Mouse (Mus musculus) midbrain, embryonic 14.5 days (tissue): ENCODE measurements around the gene Cdk14. TPM values are rescaled to one million over a fixed set of nuclear protein-coding genes. Genes with fewer than 3 reads are reported as not detected.

Experiments used
- ATAC-seq: fragments of 200-750 bp; cut with Nextera tagmentation; 2 replicates; pipeline ENCODE4 v1.8.0; 2017; ENCODE audit warnings: moderate number of reproducible peaks, moderate library complexity; ENCODE audit not compliant: low FRiP score, low TSS enrichment
- DNase-seq: peaks from one replicate; pipeline ENCODE4 v3.0.0-alpha.2; 2015
- H3K27ac ChIP-seq: fragments of 300-500 bp; sonication (generic); replicated peaks from 2 replicates; pipeline ENCODE4 v1.5.1; 2014; ENCODE audit warnings: mild to moderate bottlenecking, low read depth, low read length, moderate library complexity
- H3K27me3 ChIP-seq: fragments of 300-500 bp; sonication (generic); 2 replicates; pipeline ENCODE4 v1.6.1; 2014; ENCODE audit warnings: low read length, control low read depth, mixed read lengths; ENCODE audit not compliant: control insufficient read depth, insufficient read depth
- H3K36me3 ChIP-seq: fragments of 300-500 bp; sonication (generic); 2 replicates; pipeline ENCODE4 v1.6.1; 2014; ENCODE audit warnings: low read length, control low read depth; ENCODE audit not compliant: control insufficient read depth, insufficient read depth
- H3K4me1 ChIP-seq: fragments of 300-500 bp; sonication (generic); 2 replicates; pipeline ENCODE4 v1.6.1; 2014; ENCODE audit warnings: mild to moderate bottlenecking, antibody characterized with exemption, low read length, control low read depth; ENCODE audit not compliant: control insufficient read depth, insufficient read depth
- H3K4me2 ChIP-seq: fragments of 300-500 bp; sonication (generic); 2 replicates; pipeline ENCODE4 v1.6.1; 2014; ENCODE audit warnings: mild to moderate bottlenecking, low read length, moderate library complexity
- H3K4me3 ChIP-seq: fragments of 300-500 bp; sonication (generic); replicated peaks from 2 replicates; pipeline ENCODE4 v1.5.1; 2014; ENCODE audit warnings: low read depth, low read length
- H3K9ac ChIP-seq: fragments of 300-500 bp; sonication (generic); replicated peaks from 2 replicates; pipeline ENCODE4 v1.6.1; 2014; ENCODE audit warnings: mild to moderate bottlenecking, low read length, moderate library complexity
- H3K9me3 ChIP-seq: fragments of 300-500 bp; sonication (generic); 2 replicates; pipeline ENCODE4 v1.6.1; 2016; ENCODE audit warnings: low read length, control low read depth, mixed read lengths; ENCODE audit not compliant: control insufficient read depth
- WGBS: fragments of 180-500 bp; shearing (Covaris S2); extraction: QIAGEN DNeasy Blood & Tissue Kit; methylation state at CpG from one replicate; pipeline ENCODE4 v1.1.7; 2014; 5-methylcytosine and 5-hydroxymethylcytosine counted together
- polyA plus RNA-seq: library from polyadenylated mRNA; unstranded; fragments of >200 nt; fragmentation: Nextera tagmentation; extraction: Ambion mirVana; gene quantifications from 2 replicates; pipeline ENCODE4 v1.2.1, GENCODE M21; 2014

Gene Cdk14
- polyA plus RNA-seq, 1 experiment from 2014 or later, result 54.0 TPM

GRCm38 (mm10) chr5:5313195-5313760, 106.8 kb downstream of the Cdk14 start:
- DNase-seq, result no peak

DNA sequence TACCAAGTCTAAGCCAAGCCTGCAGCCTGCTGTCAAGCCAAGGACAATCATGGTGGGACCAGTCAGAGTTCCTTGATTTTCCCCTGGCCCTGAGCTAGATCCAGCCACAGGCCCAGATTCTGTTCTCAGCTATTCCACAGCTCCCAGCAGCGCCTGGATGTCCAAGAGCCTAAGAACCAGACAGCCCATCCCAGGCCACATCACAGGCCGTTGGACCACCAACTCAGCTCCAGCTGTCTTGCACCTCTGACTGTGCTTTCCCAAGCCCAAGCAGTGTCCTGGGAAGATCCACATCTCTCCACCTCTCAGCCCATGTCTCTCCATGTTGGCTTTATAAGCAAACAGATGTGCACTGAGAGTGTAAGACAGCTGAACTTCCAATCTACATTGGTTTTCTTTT, 114.8 kb downstream of the Cdk14 start:
- no peak overlapping the region for H3K27ac ChIP-seq
- H3K9me3 ChIP-seq, result no peaks in the 10 kb centered on the region
- H3K36me3 ChIP-seq, result no peaks in the 10 kb centered on the region
- no peaks in the 10 kb centered on the region for H3K4me1 ChIP-seq
- no peak overlapping the region for H3K4me3 ChIP-seq
- DNase-seq, result no peak
- H3K27me3 ChIP-seq, result no peaks in the 10 kb centered on the region
- no peak overlapping the region for H3K9ac ChIP-seq
- ATAC-seq, result no peak
- 87% methylated on average over 2 of the region's 2 CpGs for WGBS
- no peak overlapping the region for H3K4me2 ChIP-seq

More at GRCm38 (mm10) chr5:5313195-5313760, 106.8 kb downstream of the Cdk14 start:
- no peak overlapping the region for H3K9ac ChIP-seq
- no peak overlapping the region for H3K4me3 ChIP-seq
- WGBS, result 73% methylated on average over 9 of the region's 9 CpGs
- H3K36me3 ChIP-seq, result no peaks in the 10 kb centered on the region
- H3K4me1 ChIP-seq, result 0 out of 2 replicates have a peak, but pooled peaks cover 6% of the 10 kb centered on the region
- H3K9me3 ChIP-seq, result no peaks in the 10 kb centered on the region
- H3K27ac ChIP-seq, result no peak overlapping the region
- H3K27me3 ChIP-seq, result no peaks in the 10 kb centered on the region
- ATAC-seq, result no peak
- no peak overlapping the region for H3K4me2 ChIP-seq

DNA sequence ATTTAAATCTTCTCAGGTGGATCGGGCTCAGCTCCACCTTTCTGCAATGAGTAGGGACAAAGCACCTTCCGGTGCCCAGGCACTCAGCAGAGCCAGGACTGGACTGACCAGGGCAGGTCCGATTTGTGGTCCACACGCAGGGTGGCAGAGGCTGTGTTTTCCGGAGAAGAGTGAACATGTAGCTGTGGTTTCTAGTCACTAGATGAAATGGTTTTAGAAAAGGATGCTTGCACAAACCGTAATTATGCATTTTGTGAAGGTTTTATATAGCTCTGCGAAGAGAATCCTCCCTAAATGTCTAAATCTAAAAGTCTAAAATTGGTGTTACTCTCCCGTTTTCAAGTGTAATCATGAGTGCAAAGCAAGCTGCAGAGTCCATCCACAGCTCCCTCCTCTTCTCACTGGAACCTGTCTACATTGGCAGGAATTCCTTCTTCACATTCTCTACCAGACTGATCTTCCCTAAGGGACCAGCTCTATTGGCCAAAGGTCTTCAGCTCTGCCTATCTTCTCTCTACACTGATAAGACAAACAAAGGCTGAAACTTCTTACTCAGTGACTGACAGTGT, 116.9 kb downstream of the Cdk14 start:
- Histone ChIP-seq H3K36me3 (no peaks in the 10 kb centered on the region), H3K4me1 (no peaks in the 10 kb centered on the region), H3K4me3 (no peak overlapping the region), H3K9ac (no peak overlapping the region), H3K9me3 (no peaks in the 10 kb centered on the region), H3K27ac (no peak overlapping the region), H3K27me3 (no peaks in the 10 kb centered on the region), H3K4me2 (no peak overlapping the region)
- 95% methylated on average over 8 of the region's 8 CpGs for WGBS
- no peak for DNase-seq
- ATAC-seq, result no peak

DNA sequence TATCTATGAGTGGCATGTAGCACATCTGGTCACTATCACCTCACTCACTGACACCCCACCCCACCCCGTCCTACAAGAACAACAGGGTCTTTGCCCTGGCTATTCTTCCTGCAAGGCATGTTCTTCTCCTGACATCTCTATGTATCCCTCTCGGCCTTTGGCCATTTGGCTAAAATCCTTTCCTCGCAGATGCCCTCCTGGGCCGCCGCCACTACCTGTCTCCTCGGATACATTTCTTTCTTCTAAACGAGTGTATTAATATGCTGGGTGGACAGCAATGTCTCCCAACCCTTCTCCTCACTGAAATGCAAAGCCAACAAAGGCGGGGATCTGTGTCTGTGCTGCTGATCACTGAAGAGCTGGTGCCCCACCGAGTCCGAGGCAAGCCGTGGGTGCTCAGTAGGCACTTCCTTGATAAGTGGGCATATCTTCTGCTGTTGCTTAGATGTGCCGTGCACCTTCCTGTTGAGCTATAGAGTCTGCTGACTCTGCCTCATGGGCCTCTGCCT, 118.5 kb downstream of the Cdk14 start:
- H3K4me2 ChIP-seq, result no peak overlapping the region
- no peak overlapping the region for H3K9ac ChIP-seq
- DNase-seq (no peak), ATAC-seq (no peak)
- H3K4me3 ChIP-seq, result no peak overlapping the region
- no peaks in the 10 kb centered on the region for H3K9me3 ChIP-seq
- no peaks in the 10 kb centered on the region for H3K27me3 ChIP-seq
- 87% methylated on average over 12 of the region's 12 CpGs for WGBS
- H3K36me3 ChIP-seq, result no peaks in the 10 kb centered on the region
- no peak overlapping the region for H3K27ac ChIP-seq
- no peaks in the 10 kb centered on the region for H3K4me1 ChIP-seq

GRCm38 (mm10) chr5:5300998-5301397, 119.1 kb downstream of the Cdk14 start:
- ATAC-seq (no peak), DNase-seq (no peak)
- no peaks in the 10 kb centered on the region for H3K9me3 ChIP-seq
- H3K4me1 ChIP-seq, result no peaks in the 10 kb centered on the region
- no peak overlapping the region for H3K4me3 ChIP-seq
- no peaks in the 10 kb centered on the region for H3K36me3 ChIP-seq
- no peak overlapping the region for H3K9ac ChIP-seq
- H3K27me3 ChIP-seq, result no peaks in the 10 kb centered on the region
- WGBS, result 67% methylated on average over 2 of the region's 2 CpGs
- H3K4me2 ChIP-seq, result no peak overlapping the region
- H3K27ac ChIP-seq, result no peak overlapping the region

DNA sequence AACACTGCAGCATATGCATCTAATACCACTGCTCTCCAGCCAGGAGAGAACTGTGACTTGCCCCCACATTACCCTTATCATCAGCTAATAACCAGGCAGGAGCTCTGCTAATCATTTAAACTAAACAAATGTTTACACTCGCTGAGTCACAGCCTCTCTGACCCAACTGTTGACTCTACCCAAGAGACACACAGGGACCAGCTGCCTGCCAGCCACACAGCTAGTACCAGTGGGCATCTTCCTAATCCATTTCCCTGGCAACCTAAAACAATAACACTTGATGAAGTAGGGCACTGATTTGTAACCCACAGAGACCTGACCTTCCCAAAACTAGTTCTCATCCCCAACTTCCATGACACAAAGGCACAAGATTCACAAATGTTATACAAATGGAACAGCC, 119.8 kb downstream of the Cdk14 start:
- Histone ChIP-seq H3K36me3 (no peaks in the 10 kb centered on the region), H3K4me2 (no peak overlapping the region), H3K4me3 (no peak overlapping the region), H3K4me1 (no peaks in the 10 kb centered on the region), H3K27ac (no peak overlapping the region), H3K27me3 (no peaks in the 10 kb centered on the region), H3K9me3 (no peaks in the 10 kb centered on the region), H3K9ac (no peak overlapping the region)
- DNase-seq (no peak), ATAC-seq (no peak)
- WGBS, result 76% methylated on average over 1 of the region's 1 CpGs

- no peak overlapping the region for H3K9ac ChIP-seq
- 77% methylated on average over 7 of the region's 7 CpGs for WGBS
- no peak overlapping the region for H3K4me2 ChIP-seq
- no peaks in the 10 kb centered on the region for H3K36me3 ChIP-seq
- no peak overlapping the region for H3K27ac ChIP-seq
- no peaks in the 10 kb centered on the region for H3K27me3 ChIP-seq
- no peaks in the 10 kb centered on the region for H3K9me3 ChIP-seq
- H3K4me3 ChIP-seq, result no peak overlapping the region
- DNase-seq (no peak), ATAC-seq (no peak)
- no peaks in the 10 kb centered on the region for H3K4me1 ChIP-seq
These were observed 122.9 kb downstream of the Cdk14 start for GRCm38 (mm10) chr5:5297222-5297621.

DNA sequence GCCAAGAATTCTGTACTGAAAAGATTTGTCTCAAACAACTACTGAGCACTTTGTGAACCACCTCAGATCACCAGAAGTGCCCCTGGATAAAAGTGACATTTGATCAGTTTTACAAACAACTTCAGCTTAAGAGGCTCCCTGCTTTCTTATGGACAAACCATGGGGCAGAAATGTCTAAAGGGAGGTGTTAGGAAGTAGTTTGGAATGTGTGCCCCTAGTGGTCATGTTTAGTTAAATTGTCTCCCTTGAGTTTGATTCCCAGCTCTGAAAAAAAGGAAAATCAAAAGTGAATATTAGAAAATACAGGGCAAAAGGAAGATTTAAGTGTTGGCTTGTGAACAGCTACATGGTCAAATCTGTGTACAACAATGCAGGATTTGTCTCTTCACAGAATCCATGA, 123.3 kb downstream of the Cdk14 start:
- no peak for DNase-seq
- Histone ChIP-seq H3K9ac (no peak overlapping the region), H3K27me3 (no peaks in the 10 kb centered on the region), H3K9me3 (no peaks in the 10 kb centered on the region), H3K4me2 (no peak overlapping the region), H3K36me3 (no peaks in the 10 kb centered on the region), H3K4me3 (no peak overlapping the region), H3K27ac (no peak overlapping the region), H3K4me1 (no peaks in the 10 kb centered on the region)
- ATAC-seq, result no peak

- ATAC-seq (no peak), DNase-seq (no peak)
- Histone ChIP-seq H3K9me3 (no peaks in the 10 kb centered on the region), H3K4me3 (no peak overlapping the region), H3K36me3 (no peaks in the 10 kb centered on the region), H3K9ac (no peak overlapping the region), H3K4me2 (no peak overlapping the region), H3K27ac (no peak overlapping the region), H3K27me3 (no peaks in the 10 kb centered on the region), H3K4me1 (no peaks in the 10 kb centered on the region)
- 85% methylated on average over 8 of the region's 8 CpGs for WGBS
These were observed 127.1 kb downstream of the Cdk14 start for GRCm38 (mm10) chr5:5292830-5293542.
